Mouse (Mus musculus): Measurements from ENCODE around the gene Mapkap1. TPM values are rescaled to one million over a fixed set of nuclear protein-coding genes. Genes with fewer than 3 reads are reported as not detected.

The Mapkap1 gene
- polyA plus RNA-seq, 2 experiments: 61.1 to 110 TPM

DNA sequence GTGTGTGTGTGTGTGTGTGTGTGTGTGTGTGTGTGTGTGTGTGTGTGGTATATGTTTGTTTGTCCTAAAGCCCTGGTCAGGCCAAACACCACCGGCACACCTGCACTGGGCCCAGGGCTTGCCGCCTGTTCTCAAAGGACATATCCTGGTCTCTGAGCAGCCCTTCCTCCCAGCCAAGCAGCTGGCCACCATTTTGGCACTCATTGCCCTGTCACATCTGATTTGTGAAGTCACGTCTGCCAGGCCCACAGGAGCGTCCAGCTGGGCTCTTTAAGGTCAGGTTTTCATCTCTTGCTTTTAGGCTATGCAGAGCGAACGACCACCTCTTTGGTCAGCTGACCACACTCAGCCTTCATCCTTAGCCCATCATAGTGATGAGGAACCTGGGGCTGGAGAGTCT, 223.9 kb downstream of the Mapkap1 start:
- DNase-seq (ENCODE audit: low spot score) (no peak), ATAC-seq (ENCODE audit: low FRiP score, low read depth) (no peak)
- H3K9ac ChIP-seq (ENCODE audit: low read depth, low read length, severe bottlenecking): no peak overlapping the region
- H3K36me3 ChIP-seq (ENCODE audit: control insufficient read depth, insufficient read depth, low read length): peaks cover 5% of the 10 kb centered on the region
- H3K9me3 ChIP-seq (ENCODE audit: control insufficient read depth, low read length): no peaks in the 10 kb centered on the region
- H3K4me3 ChIP-seq (replicated peaks; ENCODE audit: low read length): no peak overlapping the region
- H3K27ac ChIP-seq (replicated peaks; ENCODE audit: low read depth, low read length): no peak overlapping the region
- H3K4me2 ChIP-seq (replicated peaks; ENCODE audit: low read depth, low read length, severe bottlenecking): no peak overlapping the region
- WGBS: 78% methylated on average over 6 of the region's 6 CpGs
- no peaks in the 10 kb centered on the region for H3K27me3 ChIP-seq (ENCODE audit: control insufficient read depth, insufficient read depth, low read length)
- TF ChIP-seq POLR2A (IDR thresholded peaks at IDR 0.05; ENCODE audit: borderline replicate concordance, extremely low read depth, insufficient read depth, insufficient read length): no peak
- peaks cover 18% of the 10 kb centered on the region; the same call in 1 of the 2 replicates for H3K4me1 ChIP-seq (ENCODE audit: control insufficient read depth, insufficient read depth, low read length)

DNA sequence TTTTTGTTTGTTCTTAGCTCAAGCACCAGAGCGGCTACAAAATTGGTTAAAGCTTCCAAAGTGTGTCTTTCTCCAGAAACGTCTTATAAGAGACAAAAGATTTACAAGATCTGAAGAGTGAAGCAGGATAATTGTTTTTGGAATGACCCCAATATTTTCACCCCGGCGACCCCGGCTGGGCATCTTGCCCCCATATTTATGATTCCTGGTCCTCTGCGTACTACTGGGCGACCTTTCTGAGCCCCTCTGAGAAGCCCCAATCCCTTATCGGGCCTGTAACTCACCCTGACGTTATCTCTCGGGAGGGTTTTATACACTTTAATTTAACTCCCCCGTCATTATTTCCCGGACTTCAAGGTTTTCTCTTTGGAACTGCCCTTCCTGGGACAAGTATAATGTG, 225.5 kb downstream of the Mapkap1 start:
- ATAC-seq (ENCODE audit: low FRiP score, low read depth) (no peak), DNase-seq (ENCODE audit: low spot score) (no peak)
- Histone ChIP-seq H3K36me3 (ENCODE audit: control insufficient read depth, insufficient read depth, low read length) (no peaks in the 10 kb centered on the region), H3K9me3 (ENCODE audit: control insufficient read depth, low read length) (no peaks in the 10 kb centered on the region), H3K4me2 (replicated peaks; ENCODE audit: low read depth, low read length, severe bottlenecking) (no peak overlapping the region), H3K4me1 (ENCODE audit: control insufficient read depth, insufficient read depth, low read length) (peaks cover 18% of the 10 kb centered on the region; the same call in 1 of the 2 replicates), H3K9ac (ENCODE audit: low read depth, low read length, severe bottlenecking) (no peak overlapping the region), H3K27ac (replicated peaks; ENCODE audit: low read depth, low read length) (no peak overlapping the region), H3K4me3 (replicated peaks; ENCODE audit: low read length) (no peak overlapping the region), H3K27me3 (ENCODE audit: control insufficient read depth, insufficient read depth, low read length) (no peaks in the 10 kb centered on the region)
- TF ChIP-seq POLR2A (IDR thresholded peaks at IDR 0.05; ENCODE audit: borderline replicate concordance, extremely low read depth, insufficient read depth, insufficient read length): no peak
- 75% methylated on average over 12 of the region's 12 CpGs for WGBS

DNA sequence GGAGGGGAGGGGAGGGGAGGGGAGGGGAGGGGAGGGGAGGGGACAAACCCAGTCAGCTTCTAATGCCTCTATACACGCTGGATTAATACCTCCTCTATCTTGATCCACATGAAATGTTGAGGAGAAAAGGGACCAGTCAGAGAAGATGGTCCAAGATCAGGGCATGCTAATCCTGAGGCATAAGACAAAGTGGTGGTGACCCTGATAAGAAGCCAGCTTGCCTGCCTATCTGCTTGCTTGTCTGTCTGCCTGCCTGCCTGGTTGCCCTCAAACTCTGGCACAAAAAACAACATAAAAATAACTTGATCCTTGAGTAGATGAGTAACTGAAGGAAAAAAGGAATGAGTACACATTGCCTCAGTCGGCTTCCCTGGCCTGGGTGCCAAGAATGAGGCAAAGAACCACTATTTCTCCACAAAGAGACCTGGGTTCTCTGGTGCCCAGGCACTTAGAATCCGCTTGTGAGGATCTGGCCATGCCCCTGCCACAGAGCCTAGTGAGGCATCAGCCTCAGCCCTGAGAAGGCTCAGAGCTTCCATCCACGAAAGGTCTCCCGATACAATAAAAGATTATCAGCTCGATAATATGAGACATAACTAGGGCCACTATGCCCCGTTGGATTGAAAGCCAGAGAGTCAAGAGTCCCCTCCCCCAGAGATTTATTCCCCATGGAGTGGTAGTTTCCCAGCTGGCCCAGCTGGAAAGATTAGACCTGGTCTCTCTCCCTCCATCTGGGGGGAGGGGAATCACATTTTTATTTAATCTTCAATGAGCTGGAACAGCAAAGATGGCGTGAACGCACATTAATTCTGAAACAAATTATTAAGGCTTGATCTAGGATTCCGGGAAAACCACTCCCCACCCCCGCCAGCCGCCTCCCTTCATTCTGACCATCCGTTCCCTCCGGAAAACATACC, 228.9 kb downstream of the Mapkap1 start:
- no peak overlapping the region for H3K4me3 ChIP-seq (replicated peaks; ENCODE audit: low read length)
- TF ChIP-seq POLR2A (IDR thresholded peaks at IDR 0.05; ENCODE audit: borderline replicate concordance, extremely low read depth, insufficient read depth, insufficient read length): no peak
- no peak overlapping the region for H3K9ac ChIP-seq (ENCODE audit: low read depth, low read length, severe bottlenecking)
- no peak overlapping the region for H3K4me2 ChIP-seq (replicated peaks; ENCODE audit: low read depth, low read length, severe bottlenecking)
- H3K9me3 ChIP-seq (ENCODE audit: control insufficient read depth, low read length): no peaks in the 10 kb centered on the region
- H3K27me3 ChIP-seq (ENCODE audit: control insufficient read depth, insufficient read depth, low read length): no peaks in the 10 kb centered on the region
- 74% methylated on average over 14 of the region's 14 CpGs for WGBS
- ATAC-seq (ENCODE audit: low FRiP score, low read depth): no peak
- no peaks in the 10 kb centered on the region for H3K36me3 ChIP-seq (ENCODE audit: control insufficient read depth, insufficient read depth, low read length)
- H3K27ac ChIP-seq (replicated peaks; ENCODE audit: low read depth, low read length): no peak overlapping the region
- no peaks in the 10 kb centered on the region for H3K4me1 ChIP-seq (ENCODE audit: control insufficient read depth, insufficient read depth, low read length)
- no peak for DNase-seq (ENCODE audit: low spot score)

DNA sequence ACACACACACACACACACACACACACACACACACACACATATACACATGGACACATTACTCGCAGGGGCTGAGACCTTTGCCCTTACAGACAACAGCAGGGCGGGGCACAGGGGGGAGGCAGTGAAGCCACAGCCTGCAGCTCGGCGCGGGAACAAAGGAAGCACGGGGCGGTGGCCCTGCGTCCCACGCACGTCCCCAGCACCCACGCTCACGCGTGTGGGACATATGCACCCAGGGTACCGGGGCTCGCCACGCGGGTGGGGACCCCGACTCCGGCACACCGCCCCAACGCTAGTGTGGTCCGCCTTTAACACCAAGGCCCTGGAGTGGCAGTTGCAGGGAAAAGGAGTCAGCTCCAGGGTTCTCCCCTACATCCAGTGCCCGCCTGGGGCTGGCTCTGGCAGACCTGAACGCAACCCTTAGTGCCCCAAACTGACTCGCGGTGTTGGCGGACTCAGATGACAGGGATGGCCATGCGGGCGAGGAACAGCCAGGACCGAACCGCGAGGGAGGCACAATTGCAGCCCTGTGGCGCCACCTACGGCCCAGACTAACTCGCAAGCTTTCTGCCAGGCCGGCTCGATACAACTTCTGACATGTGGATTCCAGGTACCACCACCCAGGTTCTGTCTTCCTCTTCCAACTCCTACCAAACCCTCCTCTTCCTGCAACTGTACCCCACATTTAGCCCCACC, 232.5 kb downstream of the Mapkap1 start:
- Histone ChIP-seq H3K27me3 (ENCODE audit: control insufficient read depth, insufficient read depth, low read length) (no peaks in the 10 kb centered on the region), H3K36me3 (ENCODE audit: control insufficient read depth, insufficient read depth, low read length) (no peaks in the 10 kb centered on the region), H3K9ac (ENCODE audit: low read depth, low read length, severe bottlenecking) (peak overlapping the region; percentile 55), H3K4me2 (replicated peaks; ENCODE audit: low read depth, low read length, severe bottlenecking) (peak overlapping the region; percentile 88), H3K27ac (replicated peaks; ENCODE audit: low read depth, low read length) (no peak overlapping the region), H3K4me1 (ENCODE audit: control insufficient read depth, insufficient read depth, low read length) (no peaks in the 10 kb centered on the region), H3K9me3 (ENCODE audit: control insufficient read depth, low read length) (no peaks in the 10 kb centered on the region), H3K4me3 (replicated peaks; ENCODE audit: low read length) (peak overlapping the region; percentile 37)
- DNase-seq (ENCODE audit: low spot score) (peak; percentile 86), ATAC-seq (ENCODE audit: low FRiP score, low read depth) (peak; percentile 62)
- WGBS: 13% methylated on average over 19 of the region's 37 CpGs
- TF ChIP-seq POLR2A (IDR thresholded peaks at IDR 0.05; ENCODE audit: borderline replicate concordance, extremely low read depth, insufficient read depth, insufficient read length): no peak

DNA sequence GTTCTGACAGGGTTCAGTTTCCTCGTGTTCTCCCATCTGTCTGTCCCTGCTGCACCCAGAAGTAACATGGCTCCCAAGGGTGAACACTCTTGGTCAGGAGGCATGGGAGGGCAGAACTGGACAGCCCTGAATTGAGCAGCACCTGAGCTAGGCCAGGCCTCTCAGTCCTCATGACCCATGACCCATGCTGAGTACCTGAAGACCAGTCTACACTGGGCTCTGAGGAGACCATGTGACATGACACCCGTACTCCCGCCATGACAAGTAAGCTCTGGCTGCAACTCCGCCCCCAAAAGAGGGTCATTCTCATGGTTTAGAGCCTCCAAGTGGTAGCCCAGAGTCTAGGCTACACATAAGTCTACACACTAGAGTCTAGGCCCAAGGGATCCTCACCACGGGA, 233.2 kb downstream of the Mapkap1 start:
- Histone ChIP-seq H3K4me1 (ENCODE audit: control insufficient read depth, insufficient read depth, low read length) (no peaks in the 10 kb centered on the region), H3K36me3 (ENCODE audit: control insufficient read depth, insufficient read depth, low read length) (no peaks in the 10 kb centered on the region), H3K27me3 (ENCODE audit: control insufficient read depth, insufficient read depth, low read length) (no peaks in the 10 kb centered on the region), H3K9ac (ENCODE audit: low read depth, low read length, severe bottlenecking) (no peak overlapping the region), H3K4me2 (replicated peaks; ENCODE audit: low read depth, low read length, severe bottlenecking) (no peak overlapping the region), H3K27ac (replicated peaks; ENCODE audit: low read depth, low read length) (no peak overlapping the region), H3K4me3 (replicated peaks; ENCODE audit: low read length) (no peak overlapping the region), H3K9me3 (ENCODE audit: control insufficient read depth, low read length) (no peaks in the 10 kb centered on the region)
- ATAC-seq (ENCODE audit: low FRiP score, low read depth) (no peak; the same call in 1 of the 2 replicates), DNase-seq (ENCODE audit: low spot score) (no peak)
- no peak for TF ChIP-seq POLR2A (IDR thresholded peaks at IDR 0.05; ENCODE audit: borderline replicate concordance, extremely low read depth, insufficient read depth, insufficient read length)
- 58% methylated on average over 5 of the region's 5 CpGs for WGBS
